Mouse (Mus musculus): ENCODE results near the gene Vmn1r10. TPM values are rescaled to one million over a fixed set of nuclear protein-coding genes. Genes with fewer than 3 reads are reported as not detected.

Gene Vmn1r10
- not detected in 2 replicates for polyA plus RNA-seq (2015; fragmentation: Nextera tagmentation; extraction: Ambion mirVana)

DNA sequence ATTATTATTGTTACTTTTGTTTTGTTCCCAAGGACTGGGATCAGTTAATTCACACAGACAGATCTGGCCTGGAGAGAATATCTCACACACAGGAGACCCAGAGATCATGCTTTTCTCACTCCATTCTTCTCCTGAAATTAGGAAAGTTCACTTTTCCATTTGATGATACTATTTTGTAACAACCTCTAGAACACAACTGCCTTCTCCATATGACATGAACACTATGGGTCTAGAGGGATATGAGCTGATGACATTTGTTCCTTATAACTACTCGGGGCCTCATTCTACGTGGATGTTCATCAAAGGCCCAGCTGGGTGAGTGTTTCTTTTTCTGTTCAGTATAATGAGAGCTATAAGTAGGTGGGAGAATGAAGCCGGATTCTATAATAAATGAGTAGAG lies at the start of gene Vmn1r10:
TSS of gene Vmn1r10 (plus strand) at position 301 of the 400 bp plus-strand sequence.
- Histone ChIP-seq H3K9me3 (replicated peaks) (no peaks in the 10 kb centered on the region), H3K36me3 (no peaks in the 10 kb centered on the region), H3K4me3 (replicated peaks) (no peak within 1 kb of the TSS), H3K27me3 (replicated peaks) (no peaks in the 10 kb centered on the region), H3K27ac (replicated peaks) (no peak within 1 kb of the TSS), H3K4me2 (no peak within 1 kb of the TSS), H3K4me1 (no peaks in the 10 kb centered on the region), H3K9ac (replicated peaks) (no peak within 1 kb of the TSS)
- ATAC-seq (ENCODE audit: low FRiP score), result no peak
- 88% methylated on average over 3 of the region's 3 CpGs for WGBS

DNA sequence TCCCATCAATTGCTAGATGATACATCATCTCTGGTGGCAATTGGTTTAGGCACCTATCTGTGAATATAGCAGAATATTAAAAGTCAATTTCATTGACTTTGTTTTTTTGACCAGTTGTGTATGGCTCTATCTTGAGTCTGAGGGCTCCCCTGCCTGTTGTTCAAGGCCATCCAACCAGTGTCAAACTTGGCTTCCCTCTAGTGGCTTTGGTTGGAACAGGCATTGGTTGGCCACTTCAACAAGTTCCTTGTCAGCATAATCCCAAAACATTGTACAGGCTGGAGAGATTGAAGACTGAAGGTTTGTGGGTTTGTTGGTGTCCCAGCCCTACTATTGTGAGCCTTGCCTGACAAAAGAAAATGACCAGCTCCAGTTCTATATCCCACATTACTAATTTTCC lies 45.5 kb upstream of the Vmn1r10 start:
- Histone ChIP-seq H3K4me1 (no peaks in the 10 kb centered on the region), H3K36me3 (no peaks in the 10 kb centered on the region), H3K9me3 (replicated peaks) (no peaks in the 10 kb centered on the region), H3K4me3 (replicated peaks) (no peak overlapping the region), H3K27ac (replicated peaks) (no peak overlapping the region), H3K9ac (replicated peaks) (no peak overlapping the region), H3K27me3 (replicated peaks) (no peaks in the 10 kb centered on the region), H3K4me2 (no peak overlapping the region)
- no peak for ATAC-seq (ENCODE audit: low FRiP score)

DNA sequence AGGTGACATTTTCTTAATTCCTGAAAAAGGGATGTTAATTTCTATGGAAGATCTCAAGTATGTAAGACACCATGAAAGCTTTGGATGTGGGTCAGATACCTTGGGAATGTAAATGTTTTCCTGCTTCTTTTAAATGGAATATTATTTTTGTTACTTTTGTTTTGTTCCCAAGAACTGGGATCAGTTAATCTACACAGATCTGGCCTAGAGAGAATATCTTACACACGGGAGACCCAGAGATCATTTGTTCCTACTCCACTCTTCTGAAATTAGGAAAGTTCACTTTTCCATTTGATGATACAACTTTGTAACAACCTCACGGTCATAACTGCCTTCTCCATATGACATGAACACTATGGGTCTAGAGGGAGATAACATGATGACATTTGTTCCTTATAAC lies 42.8 kb upstream of the Vmn1r10 start, which contains the start of gene Vmn1r9:
TSS of gene Vmn1r9 (plus strand) at position 301 of the 400 bp plus-strand sequence.
- Histone ChIP-seq H3K36me3 (no peaks in the 10 kb centered on the region), H3K4me1 (no peaks in the 10 kb centered on the region), H3K4me3 (replicated peaks) (no peak within 1 kb of the TSS), H3K4me2 (no peak within 1 kb of the TSS), H3K27ac (replicated peaks) (no peak within 1 kb of the TSS), H3K27me3 (replicated peaks) (no peaks in the 10 kb centered on the region), H3K9me3 (replicated peaks) (no peaks in the 10 kb centered on the region), H3K9ac (replicated peaks) (no peak within 1 kb of the TSS)
- 89% methylated on average over 2 of the region's 2 CpGs for WGBS
- ATAC-seq (ENCODE audit: low FRiP score), result no peak

DNA sequence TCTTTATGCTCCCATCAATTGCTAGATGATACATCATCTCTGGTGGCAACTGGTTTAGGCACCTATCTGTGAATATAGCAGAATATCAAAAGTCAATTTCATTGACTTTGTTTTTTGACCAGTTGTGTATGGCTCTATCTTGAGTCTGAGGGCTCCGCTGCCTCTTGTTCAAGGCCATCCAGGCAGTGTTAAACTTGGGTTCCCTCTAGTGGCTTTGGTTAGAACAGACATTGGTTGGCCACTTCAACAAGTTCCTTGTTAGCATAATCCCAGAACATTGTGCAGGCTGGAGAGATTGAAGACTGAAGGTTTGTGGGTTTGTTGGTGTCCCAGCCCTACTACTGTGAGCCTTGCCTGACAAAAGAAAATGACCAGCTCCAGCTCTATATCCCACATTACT lies 2.9 kb upstream of the Vmn1r10 start:
- Histone ChIP-seq H3K9ac (replicated peaks) (no peak overlapping the region), H3K9me3 (replicated peaks) (no peaks in the 10 kb centered on the region), H3K4me1 (no peaks in the 10 kb centered on the region), H3K27me3 (replicated peaks) (no peaks in the 10 kb centered on the region), H3K4me3 (replicated peaks) (no peak overlapping the region), H3K4me2 (no peak overlapping the region), H3K36me3 (no peaks in the 10 kb centered on the region), H3K27ac (replicated peaks) (no peak overlapping the region)
- WGBS, result 67% methylated on average over 1 of the region's 1 CpGs
- ATAC-seq (ENCODE audit: low FRiP score), result no peak

DNA sequence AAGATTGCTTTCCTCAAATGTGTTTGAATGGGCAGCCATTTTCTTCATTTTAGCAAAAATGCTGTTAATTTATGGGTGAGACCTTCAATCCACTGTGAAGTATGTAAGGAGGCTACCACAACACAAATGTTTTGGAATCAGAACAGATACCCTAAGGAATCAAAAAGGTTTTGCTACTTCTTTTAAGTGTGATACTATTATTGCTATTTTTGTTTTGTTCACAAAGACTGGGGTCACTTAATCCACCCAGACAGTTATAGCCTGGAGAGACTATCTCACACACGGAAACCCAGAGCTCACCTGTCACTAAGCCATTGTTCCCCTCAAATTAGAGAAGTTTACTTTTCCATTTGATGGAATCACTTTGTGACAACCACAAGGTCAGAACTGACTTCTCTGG lies 23.9 kb downstream of the Vmn1r10 start, which contains the start of gene Vmn1r11:
TSS of gene Vmn1r11 (plus strand) at position 301 of the 400 bp plus-strand sequence.
- no peaks in the 10 kb centered on the region for H3K27me3 ChIP-seq (replicated peaks)
- no peaks in the 10 kb centered on the region for H3K36me3 ChIP-seq
- no peak within 1 kb of the TSS for H3K4me2 ChIP-seq
- H3K27ac ChIP-seq (replicated peaks), result no peak within 1 kb of the TSS
- no peak within 1 kb of the TSS for H3K9ac ChIP-seq (replicated peaks)
- H3K4me1 ChIP-seq, result no peaks in the 10 kb centered on the region
- H3K4me3 ChIP-seq (replicated peaks), result no peak within 1 kb of the TSS
- H3K9me3 ChIP-seq (replicated peaks), result no peaks in the 10 kb centered on the region
- no peak for ATAC-seq (ENCODE audit: low FRiP score)
- 71% methylated on average over 1 of the region's 1 CpGs for WGBS

DNA sequence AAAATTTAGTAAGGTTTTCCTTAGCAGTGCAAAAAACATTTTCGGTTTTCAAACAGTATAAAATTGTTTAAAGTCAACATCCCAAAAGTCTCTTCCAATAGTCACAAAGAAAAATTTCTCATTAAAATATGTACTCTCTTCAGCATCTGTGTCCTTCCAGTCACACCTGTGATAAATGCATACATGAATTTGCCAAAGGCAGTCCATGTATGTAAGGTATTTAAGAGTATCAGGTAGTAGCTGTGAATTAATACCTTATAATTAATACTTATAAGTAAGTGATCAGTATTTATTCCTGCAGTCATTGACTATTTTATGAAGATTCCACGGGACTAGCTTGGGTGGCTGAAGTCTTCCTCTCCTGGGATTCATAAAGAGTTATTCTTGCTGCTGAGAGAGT lies 47.4 kb downstream of the Vmn1r10 start, which contains the start of gene Vmn1r12:
TSS of gene Vmn1r12 (plus strand) at position 301 of the 400 bp plus-strand sequence.
- Histone ChIP-seq H3K4me1 (no peaks in the 10 kb centered on the region), H3K27me3 (replicated peaks) (no peaks in the 10 kb centered on the region), H3K4me2 (no peak within 1 kb of the TSS), H3K9me3 (replicated peaks) (no peaks in the 10 kb centered on the region), H3K36me3 (no peaks in the 10 kb centered on the region), H3K4me3 (replicated peaks) (no peak within 1 kb of the TSS), H3K27ac (replicated peaks) (no peak within 1 kb of the TSS), H3K9ac (replicated peaks) (no peak within 1 kb of the TSS)
- no peak for ATAC-seq (ENCODE audit: low FRiP score)
- 85% methylated on average over 2 of the region's 2 CpGs for WGBS

Other genes starting within 250 kb of the Vmn1r10 start
- gene Nt5c3, start 185.5 kb upstream of the Vmn1r10 start, polyA plus RNA-seq (2015; fragmentation: Nextera tagmentation; extraction: Ambion mirVana), result 137 and 152 TPM in 2 replicates
- gene Vmn1r4, start 185.4 kb upstream of the Vmn1r10 start, polyA plus RNA-seq (2015; fragmentation: Nextera tagmentation; extraction: Ambion mirVana), result 0.58 and 0.82 TPM in 2 replicates
- not detected in 2 replicates for gene Vmn1r5, start 139.2 kb upstream of the Vmn1r10 start, polyA plus RNA-seq (2015; fragmentation: Nextera tagmentation; extraction: Ambion mirVana)
- not detected in 2 replicates for gene Vmn1r6, start 112.2 kb upstream of the Vmn1r10 start, polyA plus RNA-seq (2015; fragmentation: Nextera tagmentation; extraction: Ambion mirVana)
- not detected in 2 replicates for gene Vmn1r7, start 84.1 kb upstream of the Vmn1r10 start, polyA plus RNA-seq (2015; fragmentation: Nextera tagmentation; extraction: Ambion mirVana)
- not detected in 2 replicates for gene Vmn1r8, start 77.2 kb upstream of the Vmn1r10 start, polyA plus RNA-seq (2015; fragmentation: Nextera tagmentation; extraction: Ambion mirVana)
- gene Vmn1r9, start 42.7 kb upstream of the Vmn1r10 start, polyA plus RNA-seq (2015; fragmentation: Nextera tagmentation; extraction: Ambion mirVana), result not detected in 2 replicates
- not detected in 2 replicates for gene Vmn1r11, start 24.0 kb downstream of the Vmn1r10 start, polyA plus RNA-seq (2015; fragmentation: Nextera tagmentation; extraction: Ambion mirVana)
- gene Vmn1r12, start 47.5 kb downstream of the Vmn1r10 start, polyA plus RNA-seq (2015; fragmentation: Nextera tagmentation; extraction: Ambion mirVana), result not detected in 2 replicates
- not detected in 2 replicates for gene Vmn1r13, start 93.8 kb downstream of the Vmn1r10 start, polyA plus RNA-seq (2015; fragmentation: Nextera tagmentation; extraction: Ambion mirVana)
- gene Vmn1r14, start 122.2 kb downstream of the Vmn1r10 start, polyA plus RNA-seq (2015; fragmentation: Nextera tagmentation; extraction: Ambion mirVana), result not detected in 2 replicates
- not detected in 2 replicates for gene Vmn1r15, start 148.5 kb downstream of the Vmn1r10 start, polyA plus RNA-seq (2015; fragmentation: Nextera tagmentation; extraction: Ambion mirVana)
- gene Vmn1r16, start 220.0 kb downstream of the Vmn1r10 start, polyA plus RNA-seq (2015; fragmentation: Nextera tagmentation; extraction: Ambion mirVana), result not detected in 2 replicates